Comparison of ENCODE assay signal across 23 mouse cellular contexts in genomic region chr15:100676521-100676920, GRCm38 (mm10). TPM values are rescaled to one million over a fixed set of nuclear protein-coding genes. Genes with fewer than 3 reads are reported as not detected.
DNase-seq lines count a peak whose midpoint lies in the region; ATAC-seq and TF ChIP-seq lines count a peak whose summit lies in the region.
"Had no signal": no experiment of that assay in that cellular context is flagged by ENCODE, and none has a peak within 500 bp of the region (broad histone marks: within the 10 kb centered on the region; RNA-seq: fewer than 3 reads in every experiment).

No protein-coding gene starts in this region.

- DNase-seq in gastrocnemius, adult 2 months = no peak
- no peak for DNase-seq in gastrocnemius, adult 8-10 months (ENCODE audit: low spot score in 2 of 2)
- DNase-seq in liver, postnatal 0 days = no peak
- DNase-seq in 416B (ENCODE audit: low read depth) (peak; percentile 78), MEL-GATA-1-ER (ENCODE audit: extremely low read depth, low read depth) (peak; percentile 39)
- DNase-seq in adrenal gland, postnatal 14 days = no peak
- DNase-seq: cerebellum, adult 8-10 months; gastrocnemius, postnatal 14 days; heart, adult 18-20 months; kidney, adult 8-10 months; kidney, postnatal 25 days; layer of hippocampus, adult 9-11 months; right cerebral cortex, postnatal 14 days; spleen, adult 18-20 months had no signal

- TF ChIP-seq EP300 in liver, postnatal 0 days (IDR thresholded peaks at IDR 0.05; ENCODE audit: low read depth) = no peak

- WGBS in liver, postnatal 0 days (ENCODE audit: insufficient replicate concordance) = 79% methylated on average over 1 of the region's 1 CpGs
- WGBS in liver, embryonic 12.5 days (ENCODE audit: insufficient replicate concordance) = 73% methylated on average over 1 of the region's 1 CpGs
- 73% methylated on average over 1 of the region's 1 CpGs for WGBS in hindbrain, embryonic 16.5 days

- H3K4me2 ChIP-seq in liver, postnatal 0 days (ENCODE audit: low read depth, low read length) = no peak overlapping the region
- H3K4me2 ChIP-seq in liver, embryonic 12.5 days = no peak overlapping the region
- H3K4me2 ChIP-seq in hindbrain, embryonic 16.5 days (ENCODE audit: low read length) = no peak overlapping the region
- H3K4me2 ChIP-seq: limb, embryonic 12.5 days; liver, embryonic 15.5 days; neural tube, embryonic 12.5 days had no signal

- H3K4me1 ChIP-seq in liver, postnatal 0 days (ENCODE audit: insufficient read depth) = peaks cover 56% of the 10 kb centered on the region
- H3K4me1 ChIP-seq in liver, embryonic 12.5 days = peaks cover 61% of the 10 kb centered on the region
- no peaks in the 10 kb centered on the region for H3K4me1 ChIP-seq in hindbrain, embryonic 16.5 days (ENCODE audit: control insufficient read depth, insufficient read depth, low read depth, low read length)
- H3K4me1 ChIP-seq: neural tube, embryonic 12.5 days had no signal

- peak; percentile 14; the same call in 1 of the 2 replicates for TF ChIP-seq CTCF in gastrocnemius, adult 2 months (IDR thresholded peaks at IDR 0.05)
- peak; percentile 45 for TF ChIP-seq CTCF in liver, postnatal 0 days (IDR thresholded peaks at IDR 0.05; ENCODE audit: low read depth)

- no peaks in the 10 kb centered on the region for H3K36me3 ChIP-seq in liver, postnatal 0 days (replicated peaks; ENCODE audit: insufficient read depth, low read length)
- H3K36me3 ChIP-seq in liver, embryonic 12.5 days = no peaks in the 10 kb centered on the region
- no peaks in the 10 kb centered on the region for H3K36me3 ChIP-seq in hindbrain, embryonic 16.5 days (ENCODE audit: control insufficient read depth, insufficient read depth, low read length)
- H3K36me3 ChIP-seq: forebrain, embryonic 10.5 days; limb, embryonic 12.5 days; liver, embryonic 15.5 days; midbrain, embryonic 10.5 days; neural tube, embryonic 12.5 days had no signal

- no peak overlapping the region for H3K4me3 ChIP-seq in gastrocnemius, adult 2 months
- H3K4me3 ChIP-seq in liver, postnatal 0 days (ENCODE audit: low read depth, low read length) = no peak overlapping the region
- no peak overlapping the region for H3K4me3 ChIP-seq in liver, embryonic 12.5 days
- H3K4me3 ChIP-seq in hindbrain, embryonic 16.5 days (ENCODE audit: low read length) = no peak overlapping the region
- H3K4me3 ChIP-seq: forebrain, embryonic 10.5 days; limb, embryonic 12.5 days; liver, embryonic 15.5 days; midbrain, embryonic 10.5 days; neural tube, embryonic 12.5 days had no signal

- no peak overlapping the region for H3K27ac ChIP-seq in gastrocnemius, adult 2 months
- H3K27ac ChIP-seq in liver, postnatal 0 days (ENCODE audit: low read depth) = no peak overlapping the region
- H3K27ac ChIP-seq in liver, embryonic 12.5 days = no peak overlapping the region
- no peak overlapping the region for H3K27ac ChIP-seq in hindbrain, embryonic 16.5 days (ENCODE audit: low read depth, low read length)
- H3K27ac ChIP-seq: hindbrain, postnatal 0 days; limb, embryonic 12.5 days; midbrain, embryonic 10.5 days; neural tube, embryonic 12.5 days had no signal

- ATAC-seq in liver, postnatal 0 days = no peak
- ATAC-seq in liver, embryonic 12.5 days = no peak
- no peak for ATAC-seq in hindbrain, embryonic 16.5 days
- ATAC-seq: hindbrain, postnatal 0 days had no signal

- no peaks in the 10 kb centered on the region for H3K27me3 ChIP-seq in liver, postnatal 0 days (ENCODE audit: insufficient read depth, low read length)
- no peaks in the 10 kb centered on the region for H3K27me3 ChIP-seq in liver, embryonic 12.5 days (replicated peaks)
- H3K27me3 ChIP-seq in hindbrain, embryonic 16.5 days (replicated peaks; ENCODE audit: control insufficient read depth, insufficient read depth, low read length) = no peaks in the 10 kb centered on the region
- H3K27me3 ChIP-seq: limb, embryonic 12.5 days; liver, embryonic 15.5 days; neural tube, embryonic 12.5 days had no signal

- intact Hi-C loops in gastrocnemius, adult 2 months (cut with DNase I) = no loop called here

- H3K9ac ChIP-seq in liver, postnatal 0 days (replicated peaks) = no peak overlapping the region
- no peak overlapping the region for H3K9ac ChIP-seq in liver, embryonic 12.5 days
- H3K9ac ChIP-seq in hindbrain, embryonic 16.5 days (ENCODE audit: low read depth, low read length) = no peak overlapping the region
- H3K9ac ChIP-seq: limb, embryonic 12.5 days; liver, embryonic 15.5 days; neural tube, embryonic 12.5 days had no signal

- H3K9me3 ChIP-seq in liver, postnatal 0 days (ENCODE audit: low read length) = no peaks in the 10 kb centered on the region
- H3K9me3 ChIP-seq in liver, embryonic 12.5 days (replicated peaks) = no peaks in the 10 kb centered on the region
- no peaks in the 10 kb centered on the region for H3K9me3 ChIP-seq in hindbrain, embryonic 16.5 days (ENCODE audit: control insufficient read depth, low read length)
- H3K9me3 ChIP-seq: forebrain, embryonic 10.5 days; limb, embryonic 12.5 days; liver, embryonic 15.5 days; midbrain, embryonic 10.5 days; neural tube, embryonic 12.5 days had no signal

RNA-seq across cellular contexts. Expression of gene Bin2, which starts 7.2 kb away (rescaled TPM):
- total RNA-seq in gastrocnemius, adult 2 months (2021) = under 1 TPM in 1 of 2 experiments, not detected in 1; 0.69 TPM
- total RNA-seq in gastrocnemius, adult 8-10 months (2022) = under 1 TPM in 2 of 4 experiments, not detected in 2; 0.36 to 0.40 TPM
- 16.2 and 20.3 TPM in 2 replicates for polyA plus RNA-seq in liver, postnatal 0 days (2015; fragmentation: Nextera tagmentation; extraction: Ambion mirVana)
- 40.5 and 40.6 TPM in 2 replicates for polyA plus RNA-seq in liver, embryonic 12.5 days (2016; fragmentation: Nextera tagmentation; extraction: Ambion mirVana)
- total RNA-seq in adrenal gland, postnatal 14 days (2021) = 3.6 and 14.8 TPM in 2 replicates
- polyA plus RNA-seq in hindbrain, embryonic 16.5 days (2015; fragmentation: Nextera tagmentation; extraction: Ambion mirVana) = 1.6 and 1.9 TPM in 2 replicates
- polyA plus RNA-seq: C2C12 had no signal

RNA-seq across cellular contexts. Expression of gene Cela1, which starts 11.2 kb away (rescaled TPM):
- not detected for total RNA-seq in gastrocnemius, adult 2 months (2021)
- total RNA-seq in gastrocnemius, adult 8-10 months (2022) = under 1 TPM in 1 of 4 experiments, not detected in 3; 0.35 TPM
- polyA plus RNA-seq in liver, postnatal 0 days (2015; fragmentation: Nextera tagmentation; extraction: Ambion mirVana) = 29.5 and 31.5 TPM in 2 replicates
- 8.7 and 11.0 TPM in 2 replicates for polyA plus RNA-seq in liver, embryonic 12.5 days (2016; fragmentation: Nextera tagmentation; extraction: Ambion mirVana)
- 26.1 and 32.9 TPM in 2 replicates for total RNA-seq in adrenal gland, postnatal 14 days (2021)
- polyA plus RNA-seq in hindbrain, embryonic 16.5 days (2015; fragmentation: Nextera tagmentation; extraction: Ambion mirVana) = 1.4 and 2.0 TPM in 2 replicates
- total RNA-seq: gastrocnemius, postnatal 14 days had no signal

RNA-seq across cellular contexts. Expression of gene Smagp, which starts 39.8 kb away (rescaled TPM):
- 1 to 10 TPM; 1.9 to 3.5 TPM for total RNA-seq in gastrocnemius, adult 2 months (2021)
- 1 to 10 TPM; 1.6 to 4.0 (median 2.1) TPM for total RNA-seq in gastrocnemius, adult 8-10 months (2022)
- 21.7 and 24.8 TPM in 2 replicates for polyA plus RNA-seq in liver, postnatal 0 days (2015; fragmentation: Nextera tagmentation; extraction: Ambion mirVana)
- 10.5 and 11.4 TPM in 2 replicates for polyA plus RNA-seq in liver, embryonic 12.5 days (2016; fragmentation: Nextera tagmentation; extraction: Ambion mirVana)
- total RNA-seq in adrenal gland, postnatal 14 days (2021) = 45.7 and 50.1 TPM in 2 replicates
- polyA plus RNA-seq in hindbrain, embryonic 16.5 days (2015; fragmentation: Nextera tagmentation; extraction: Ambion mirVana) = 3.6 and 4.1 TPM in 2 replicates

RNA-seq across cellular contexts. Expression of gene Galnt6, which starts 52.7 kb away (rescaled TPM):
- under 1 TPM; 0.10 to 0.14 TPM for total RNA-seq in gastrocnemius, adult 2 months (2021)
- total RNA-seq in gastrocnemius, adult 8-10 months (2022) = under 1 TPM in 1 of 4 experiments, not detected in 3; 0.07 TPM
- polyA plus RNA-seq in liver, postnatal 0 days (2015; fragmentation: Nextera tagmentation; extraction: Ambion mirVana) = 1.3 and 1.6 TPM in 2 replicates
- polyA plus RNA-seq in liver, embryonic 12.5 days (2016; fragmentation: Nextera tagmentation; extraction: Ambion mirVana) = 0.96 and 1.3 TPM in 2 replicates
- total RNA-seq in adrenal gland, postnatal 14 days (2021) = 8.1 and 11.9 TPM in 2 replicates
- polyA plus RNA-seq in hindbrain, embryonic 16.5 days (2015; fragmentation: Nextera tagmentation; extraction: Ambion mirVana) = 0.17 and 0.30 TPM in 2 replicates
- polyA plus RNA-seq: forebrain, embryonic 10.5 days had no signal

Comparison
In these comparisons a context has a peak if more than half of its experiments do, and no peak if none do; other contexts are left out.
1. DNase-seq: peak in 416B (single experiment) and MEL-GATA-1-ER (single experiment); none in gastrocnemius, adult 2 months (single experiment), gastrocnemius, adult 8-10 months (0 of 2), liver, postnatal 0 days (single experiment) and adrenal gland, postnatal 14 days (single experiment).
2. RNA of gene Cela1, which starts 11.2 kb away (total RNA-seq): 26.1 to 32.9 TPM in adrenal gland, postnatal 14 days; 0.35 TPM in gastrocnemius, adult 8-10 months and not detected in gastrocnemius, adult 2 months; every median in the first group is over 10 times any median in the second.